8 mouse cellular contexts compared by ENCODE assay signal in the genomic region with DNA sequence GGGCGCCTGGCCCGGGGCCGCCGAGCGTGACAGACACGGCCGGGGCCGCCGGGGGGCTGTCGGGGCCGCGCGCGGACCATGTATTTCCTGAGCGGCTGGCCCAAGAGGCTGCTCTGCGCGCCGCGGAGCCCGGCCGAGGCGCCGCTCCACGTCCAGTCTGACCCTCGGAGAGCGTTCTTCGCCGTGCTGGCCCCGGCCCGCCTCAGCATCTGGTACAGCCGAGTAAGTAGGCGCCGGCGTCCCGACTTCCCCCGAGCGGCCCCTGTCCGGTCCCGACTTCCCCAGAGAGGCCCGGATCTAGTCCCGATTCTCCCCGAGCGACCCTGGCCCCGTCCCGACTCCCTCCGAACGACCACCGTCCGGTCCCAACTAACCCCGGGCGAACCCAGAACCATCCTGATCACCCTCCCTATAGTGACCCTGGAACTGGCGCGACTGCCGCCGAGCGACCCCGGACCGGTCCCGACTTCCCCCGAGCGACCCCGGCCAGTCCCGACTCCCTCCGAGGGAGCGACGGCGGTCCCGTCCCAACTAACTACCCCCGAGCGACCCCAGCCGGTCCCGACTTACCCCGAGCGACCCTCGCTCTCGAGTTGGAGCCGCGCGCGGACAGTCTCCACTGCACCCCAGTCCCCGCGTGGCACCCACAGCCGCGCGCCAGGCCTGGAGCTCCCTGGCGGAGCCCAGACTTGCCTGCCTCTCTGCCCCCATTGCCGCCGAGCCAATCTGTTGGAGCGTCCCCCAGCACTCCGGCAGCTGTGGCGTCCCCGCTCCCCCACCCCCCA. TPM values are rescaled to one million over a fixed set of nuclear protein-coding genes. Genes with fewer than 3 reads are reported as not detected.
DNase-seq lines count a peak whose midpoint lies in the region; ATAC-seq lines count a peak whose summit lies in the region.

No protein-coding gene starts in this region.

- intact Hi-C loops in left cerebral cortex, postnatal 14 days (cut with DNase I) = no loop called here

- under 1% methylated on average over 76 of the region's 92 CpGs for WGBS in forebrain, embryonic 15.5 days
- 0% methylated on average over 78 of the region's 92 CpGs for WGBS in hindbrain, embryonic 13.5 days

- H3K9ac ChIP-seq in forebrain, embryonic 15.5 days (replicated peaks) = peak overlapping the region; percentile 82
- peak overlapping the region; percentile 90 for H3K9ac ChIP-seq in hindbrain, embryonic 13.5 days

- H3K36me3 ChIP-seq in forebrain, embryonic 15.5 days = no peaks in the 10 kb centered on the region
- no peaks in the 10 kb centered on the region for H3K36me3 ChIP-seq in hindbrain, embryonic 13.5 days

- H3K27ac ChIP-seq in forebrain, embryonic 15.5 days (replicated peaks) = peak overlapping the region; percentile 94
- H3K27ac ChIP-seq in hindbrain, embryonic 13.5 days = peak overlapping the region; percentile 93

- peak overlapping the region; percentile 78 for H3K4me3 ChIP-seq in forebrain, embryonic 15.5 days
- H3K4me3 ChIP-seq in hindbrain, embryonic 13.5 days = peak overlapping the region; percentile 86

- H3K9me3 ChIP-seq in forebrain, embryonic 15.5 days = no peaks in the 10 kb centered on the region
- H3K9me3 ChIP-seq in hindbrain, embryonic 13.5 days = no peaks in the 10 kb centered on the region

- peak; percentile 96 for DNase-seq in heart, adult 11 months
- no peak for DNase-seq in heart, adult 8-10 months (ENCODE audit: low spot score)
- peak; percentile 30 for DNase-seq in c-Kit-positive CD71-positive TER-119-positive erythroid progenitor cells, embryonic 14.5 days (ENCODE audit: low spot score)
- DNase-seq in left cerebral cortex, postnatal 14 days (ENCODE audit: low spot score in 2 of 2) = peak; percentile 23 to 39
- DNase-seq in spleen, postnatal 14 days (ENCODE audit: low spot score in 2 of 2) = peak; percentile 29 to 41

- peaks cover 21% of the 10 kb centered on the region for H3K4me1 ChIP-seq in forebrain, embryonic 15.5 days
- H3K4me1 ChIP-seq in hindbrain, embryonic 13.5 days (replicated peaks) = peaks cover 20% of the 10 kb centered on the region

- peak overlapping the region; percentile 73 for H3K4me2 ChIP-seq in forebrain, embryonic 15.5 days (replicated peaks)
- H3K4me2 ChIP-seq in hindbrain, embryonic 13.5 days = peak overlapping the region; percentile 84

- H3K27me3 ChIP-seq in forebrain, embryonic 15.5 days = no peaks in the 10 kb centered on the region
- no peaks in the 10 kb centered on the region for H3K27me3 ChIP-seq in hindbrain, embryonic 13.5 days

- peak; percentile 81 for ATAC-seq in forebrain, embryonic 15.5 days (replicated peaks)
- ATAC-seq in hindbrain, embryonic 13.5 days (ENCODE audit: low FRiP score) = peak; percentile 87
- ATAC-seq in megakaryocyte-erythroid progenitor cell, adult 5-6 weeks (replicated peaks; ENCODE audit: low FRiP score, low TSS enrichment, poor library complexity, severe bottlenecking) = peak; percentile 60

RNA-seq across cellular contexts. Expression of a gene that starts 0.6 kb away (rescaled TPM):
- total RNA-seq in heart, adult 8-10 months (2022) = 10 to 100 TPM; 17.2 to 19.8 (median 18.8) TPM
- 13.2 and 13.4 TPM in 2 replicates for polyA plus RNA-seq in forebrain, embryonic 15.5 days (2015; fragmentation: Nextera tagmentation; extraction: Ambion mirVana)
- 14.6 and 14.9 TPM in 2 replicates for polyA plus RNA-seq in hindbrain, embryonic 13.5 days (2015; fragmentation: Nextera tagmentation; extraction: Ambion mirVana)
- total RNA-seq in left cerebral cortex, postnatal 14 days (2021) = 10 to 100 TPM; 40.4 to 40.6 TPM
- total RNA-seq in megakaryocyte-erythroid progenitor cell, adult 5-6 weeks (2014; fragmentation: Nextera tagmentation) = 14.8 and 17.0 TPM in 2 replicates
- 11.1 and 13.0 TPM in 2 replicates for total RNA-seq in megakaryocyte-erythroid progenitor cell, adult 5-6 weeks (2017)
